Mouse (Mus musculus): ENCODE results near the gene Prkar1b.

The Prkar1b gene

DNA sequence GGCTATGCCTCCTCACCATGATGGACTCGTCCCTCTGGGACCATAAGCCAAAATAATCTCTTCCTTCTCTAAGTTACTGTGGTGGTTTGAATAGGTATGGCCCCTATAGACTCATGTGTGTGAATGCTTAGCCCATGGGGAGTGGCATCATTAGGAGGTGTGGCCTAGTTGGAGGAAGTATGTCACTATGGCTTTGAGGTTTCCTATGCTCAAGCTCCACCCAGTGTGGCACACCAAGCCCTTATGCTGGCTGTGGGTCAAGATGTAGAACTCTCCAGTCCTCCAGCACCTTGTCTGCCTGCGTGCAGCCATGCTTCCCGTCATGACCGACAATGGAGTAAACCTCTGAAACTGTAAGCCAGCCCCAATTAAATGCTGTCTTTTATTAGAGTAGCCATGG, 4.1 kb downstream of the Prkar1b start:
- no peak for DNase-seq

DNA sequence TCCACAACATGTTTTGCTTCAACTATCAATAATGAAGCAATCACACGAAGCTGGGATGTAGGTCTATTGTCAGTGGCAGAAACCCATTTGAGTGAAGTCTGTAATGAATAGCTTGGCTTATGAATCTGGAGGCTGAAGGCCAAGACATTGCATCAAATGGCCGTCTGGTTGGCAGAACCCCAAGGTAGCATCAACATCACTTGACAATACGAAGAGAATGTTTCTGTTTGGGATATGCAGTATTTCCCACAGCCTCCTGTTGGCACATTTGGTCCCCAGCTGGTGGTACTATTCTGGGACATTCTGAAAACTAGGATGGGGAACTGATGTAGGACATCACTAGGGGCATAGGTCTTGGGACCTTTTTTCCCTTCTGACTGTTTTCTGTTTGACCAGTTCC, 5.9 kb downstream of the Prkar1b start:
- DNase-seq, result no peak

DNA sequence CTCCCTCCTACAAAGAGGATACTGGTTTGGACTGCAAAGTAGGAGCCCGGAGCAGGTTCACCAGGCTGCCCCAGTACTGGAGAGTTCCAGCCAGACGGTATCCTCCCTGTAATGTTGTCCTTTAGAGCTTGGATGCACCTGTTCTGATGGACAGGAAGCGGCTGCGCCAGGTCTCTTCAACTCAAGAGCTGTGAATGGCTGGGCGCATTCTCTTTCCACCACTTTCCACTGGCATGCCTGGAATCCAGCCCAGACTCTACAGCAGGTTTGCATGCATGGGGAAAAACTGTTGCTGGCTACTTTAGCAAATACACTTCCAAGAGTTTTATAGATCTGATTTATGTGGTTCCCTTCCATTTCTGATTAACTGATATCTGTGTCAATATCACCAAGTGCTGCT, 8.5 kb downstream of the Prkar1b start:
- DNase-seq, result no peak

DNA sequence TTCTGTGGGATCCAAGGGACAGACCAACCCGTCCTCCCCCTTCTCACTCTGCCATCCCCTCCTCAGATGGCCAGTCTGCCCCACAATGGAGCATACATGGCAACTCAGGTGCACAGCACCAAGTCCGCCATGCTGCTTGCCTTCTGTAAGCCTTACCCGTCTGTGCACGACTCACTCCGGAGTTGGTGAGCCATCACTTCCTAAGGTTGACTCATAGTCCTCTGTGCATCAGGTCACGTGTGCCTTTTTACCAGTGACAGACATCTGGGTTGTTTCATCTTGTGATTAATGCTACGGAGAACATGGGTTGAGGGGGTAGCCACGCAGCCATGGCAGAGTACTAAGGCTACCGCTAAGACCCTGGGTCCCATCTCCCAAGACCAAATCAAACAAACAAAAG, 9.2 kb downstream of the Prkar1b start:
- no peak for DNase-seq

DNA sequence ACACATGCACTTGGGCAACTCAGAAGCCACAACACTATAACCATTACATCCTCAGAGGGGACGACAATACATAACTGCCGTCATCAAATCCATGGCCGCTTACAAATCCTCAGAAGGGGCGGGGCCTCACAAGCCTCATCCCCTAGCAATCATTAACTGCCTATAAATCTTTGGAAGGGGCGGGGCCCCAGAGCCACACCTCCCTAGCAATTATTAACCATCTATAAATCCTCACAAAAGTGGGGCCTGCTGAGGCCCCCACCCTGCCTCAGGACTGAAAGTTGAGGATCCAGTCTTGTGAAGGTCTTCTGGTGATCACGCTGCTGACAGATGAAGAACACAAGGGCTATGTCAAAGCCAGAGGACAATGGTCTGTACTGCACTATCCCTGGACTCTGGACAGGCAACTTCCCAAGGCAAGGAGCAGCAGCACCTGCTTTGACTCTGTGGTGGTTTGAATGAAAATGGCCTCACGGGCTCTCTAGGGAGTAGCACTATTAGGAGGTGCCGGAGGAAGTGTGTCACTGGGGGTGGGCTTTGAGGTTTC, 10.8 kb downstream of the Prkar1b start:
- no peak for DNase-seq

DNA sequence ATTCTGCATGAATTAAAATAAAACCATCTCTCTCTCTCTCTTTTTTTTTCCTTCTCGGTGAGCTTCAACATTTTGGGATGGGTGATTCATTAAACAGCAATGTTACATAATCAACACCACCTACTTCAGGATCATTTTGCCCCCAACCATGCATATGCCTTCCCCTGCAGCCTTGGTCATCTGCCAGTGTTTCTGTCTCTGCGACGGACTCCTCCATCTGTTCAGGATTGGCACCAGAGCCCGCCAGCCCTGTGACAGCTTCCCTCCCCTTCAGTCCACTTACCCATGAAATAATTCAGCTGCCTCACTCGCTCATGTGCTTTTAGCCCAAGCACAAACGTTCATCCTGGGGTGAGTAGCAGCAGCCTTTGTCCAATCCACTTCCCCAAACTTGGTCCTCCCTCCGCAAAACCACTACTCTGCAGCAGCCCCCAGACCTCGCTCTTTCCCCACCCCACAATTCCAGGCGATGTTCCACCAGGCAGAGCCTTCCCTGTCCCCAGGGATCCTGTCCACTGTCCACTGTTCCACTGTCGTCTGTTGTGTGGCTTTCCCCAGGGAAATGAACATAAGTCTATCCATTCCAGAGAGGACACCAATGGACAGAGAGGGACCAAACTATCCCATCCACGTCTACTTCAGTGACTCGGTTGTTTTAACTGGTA, 11.4 kb downstream of the Prkar1b start:
- no peak for DNase-seq

DNA sequence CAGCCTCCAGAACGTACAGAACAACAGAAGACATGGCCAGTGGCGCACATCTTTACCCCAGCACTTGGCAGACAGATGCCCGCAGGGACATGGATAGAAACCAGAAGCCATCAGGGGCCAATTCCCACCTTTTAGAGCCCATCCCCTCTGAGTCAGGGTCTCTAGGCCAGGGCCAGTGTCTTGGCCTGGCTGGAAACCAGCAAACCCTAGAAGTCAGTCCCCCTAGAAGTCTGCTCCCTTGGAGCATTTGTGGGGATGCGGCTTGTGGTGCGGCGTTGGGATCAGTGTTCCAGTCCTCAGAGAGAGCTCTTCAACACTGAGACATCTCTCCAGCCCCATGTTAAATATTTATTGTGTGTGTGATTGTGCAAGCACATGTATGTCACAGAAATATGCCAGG, 12.6 kb downstream of the Prkar1b start:
- no peak for DNase-seq

DNA sequence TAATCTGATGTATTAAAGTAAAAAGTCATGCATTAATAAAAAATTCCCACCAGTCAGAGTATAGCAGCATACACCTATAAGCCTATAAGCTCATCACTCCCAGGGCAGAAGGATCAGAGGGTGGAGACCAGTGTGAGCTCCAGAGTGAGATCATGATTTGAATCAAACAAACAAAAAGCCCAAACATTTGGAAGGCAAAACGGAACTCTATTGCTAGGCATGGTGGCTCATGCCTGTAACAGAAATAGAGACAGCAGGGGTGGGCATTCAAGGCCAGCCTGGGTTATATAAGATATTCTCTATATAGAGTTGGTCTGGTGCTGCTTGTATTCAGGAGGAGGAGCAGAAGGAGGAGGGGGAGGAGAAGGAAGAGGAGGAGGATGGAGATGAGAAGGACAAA, 13.5 kb downstream of the Prkar1b start:
- DNase-seq, result no peak

DNA sequence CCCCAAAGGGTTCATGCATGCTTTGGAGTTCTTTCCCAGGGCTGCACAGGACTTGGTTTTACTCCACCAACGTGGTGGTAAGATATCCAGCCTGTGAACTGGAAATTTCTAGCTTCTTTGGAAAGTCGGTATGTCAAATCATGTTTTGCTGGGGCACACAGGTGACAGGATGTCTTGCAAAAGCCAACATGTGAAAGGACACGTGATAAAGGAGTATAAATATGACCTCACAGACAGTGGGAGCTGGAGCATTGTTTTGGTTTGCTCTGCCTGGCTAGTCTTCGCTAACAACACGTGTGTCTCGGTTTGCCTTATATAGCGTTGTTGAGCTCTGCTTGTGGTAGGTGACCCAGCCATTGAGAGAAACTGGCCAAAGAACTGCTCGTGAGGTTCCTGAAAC, 15.3 kb downstream of the Prkar1b start:
- no peak for DNase-seq

DNA sequence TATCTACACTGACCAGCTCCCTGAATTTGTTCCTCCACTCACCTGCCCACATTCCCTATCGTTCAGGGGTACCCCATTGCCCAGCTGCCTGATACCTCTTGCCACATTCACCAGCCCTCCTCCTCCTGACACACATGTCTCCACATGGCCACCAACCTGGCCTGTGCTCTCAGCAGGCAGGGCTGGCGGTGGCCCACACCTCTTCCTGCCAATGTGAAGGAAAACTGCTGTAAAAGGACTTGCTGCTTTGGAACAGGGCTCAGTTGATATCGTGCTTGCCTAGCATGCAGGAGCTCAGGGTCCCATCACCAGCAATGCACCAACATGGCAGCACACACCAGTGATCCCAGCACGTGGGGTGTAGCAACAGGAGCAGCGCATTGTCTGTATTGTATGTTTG, 19.4 kb downstream of the Prkar1b start:
- no peak for DNase-seq

DNA sequence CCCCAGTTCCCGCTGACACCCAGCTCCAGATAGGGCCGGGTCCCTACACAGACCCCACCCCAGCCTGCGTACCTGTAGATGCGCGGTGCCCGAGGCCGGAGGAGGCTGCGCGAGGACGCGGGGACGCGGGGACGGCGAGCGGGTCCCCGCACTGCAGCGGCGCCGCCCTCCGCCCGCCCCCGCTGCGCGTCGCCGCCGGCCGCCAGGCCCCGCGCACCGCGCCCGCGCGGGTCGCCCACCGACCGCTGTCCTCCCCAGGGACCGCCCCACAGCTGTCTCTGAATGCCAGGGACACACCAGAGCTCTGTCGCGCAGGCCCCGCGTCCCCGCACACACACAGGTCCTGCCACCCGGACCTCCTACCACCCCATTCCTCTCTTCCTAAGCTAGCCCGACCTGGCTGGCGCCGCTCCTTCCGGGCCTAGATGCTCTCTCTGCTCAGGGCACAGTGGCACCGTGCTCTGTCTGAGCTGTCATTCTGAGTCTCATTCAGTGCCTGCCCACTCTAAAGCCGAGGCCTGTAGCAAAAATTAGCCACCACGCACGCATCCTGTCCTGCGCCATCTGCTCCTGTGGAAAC, 20.1 kb downstream of the Prkar1b start:
- no peak for DNase-seq

DNA sequence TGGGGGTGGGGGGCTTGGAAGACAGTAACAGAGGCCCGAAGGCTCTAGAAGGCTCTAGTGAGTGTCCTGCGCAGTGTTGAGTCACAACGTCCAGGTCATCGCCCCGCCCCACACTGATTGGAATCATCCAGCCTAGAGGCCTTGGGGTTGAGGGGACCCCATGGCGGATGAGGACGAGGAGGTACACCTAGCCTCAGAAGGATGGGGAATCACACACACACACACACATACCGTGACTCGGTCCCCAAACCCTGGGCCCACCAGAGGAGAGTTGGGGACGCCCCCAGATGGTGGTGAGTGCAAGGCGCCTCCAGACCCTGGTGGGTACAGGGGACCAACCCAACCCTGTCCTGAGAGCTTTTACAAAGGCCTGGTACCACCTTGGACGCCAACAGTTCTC, 20.7 kb downstream of the Prkar1b start:
- DNase-seq, result no peak

DNA sequence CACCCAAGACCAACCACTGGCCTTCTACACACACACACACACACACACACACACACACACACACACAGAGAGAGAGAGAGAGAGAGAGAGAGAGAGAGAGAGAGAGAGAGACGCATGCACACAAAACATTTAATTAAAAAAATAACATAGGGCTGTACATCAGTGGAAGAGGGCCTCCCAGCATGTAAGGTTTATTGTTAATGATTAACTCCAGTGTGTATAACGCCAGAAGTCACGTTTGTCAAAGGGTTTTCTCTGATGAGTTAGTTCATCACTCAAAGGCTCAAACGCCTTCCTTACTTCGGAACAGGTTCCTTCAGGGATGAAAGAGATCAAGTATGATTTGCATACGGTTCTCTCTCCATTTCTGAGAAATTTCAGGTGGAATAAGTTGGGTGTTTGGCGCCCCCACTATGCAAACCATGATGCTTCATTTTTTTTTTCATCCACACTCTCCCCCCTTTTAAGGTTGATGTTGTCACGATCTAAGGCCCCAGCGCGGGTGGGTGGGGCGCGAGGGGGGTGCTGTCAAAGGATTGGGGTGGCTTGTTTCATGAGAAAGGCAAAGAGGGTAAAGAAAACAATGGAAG, 21.2 kb downstream of the Prkar1b start:
- no peak for DNase-seq

DNA sequence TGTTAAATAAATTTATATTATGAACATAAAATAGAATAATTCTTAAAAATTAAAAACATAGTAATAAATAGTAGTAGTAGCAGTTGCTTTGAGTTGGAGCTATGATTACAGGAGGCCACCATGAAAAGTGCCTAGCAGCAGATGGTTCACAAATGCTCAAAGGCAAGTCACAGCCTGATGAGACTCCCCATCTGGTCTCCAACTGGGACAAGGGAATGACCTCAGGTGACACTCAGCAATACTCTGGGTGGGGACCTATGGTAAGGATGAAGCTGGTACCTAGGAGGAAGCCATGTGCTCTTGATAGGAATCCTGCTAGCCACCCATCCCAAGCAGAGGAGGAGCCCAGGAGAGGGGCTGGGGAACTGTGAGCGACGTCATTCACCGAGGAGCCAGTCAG, 24.1 kb downstream of the Prkar1b start:
- no peak for DNase-seq

DNA sequence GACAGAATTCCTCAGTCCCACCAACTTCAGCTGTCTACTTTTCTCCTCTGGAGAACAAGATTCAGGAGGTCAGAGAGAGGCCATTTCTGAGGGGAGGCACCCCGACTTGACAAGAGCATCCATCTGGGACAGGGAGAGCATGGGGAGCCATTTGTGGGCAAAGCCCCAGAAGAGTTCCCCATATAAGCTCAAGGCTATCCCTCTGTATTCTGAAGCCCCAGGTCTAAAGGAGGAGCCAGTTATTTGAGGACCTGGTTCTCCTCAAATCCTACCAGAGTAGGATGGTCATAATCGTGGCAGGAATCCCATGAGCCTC, 30.9 kb downstream of the Prkar1b start:
- DNase-seq, result no peak

DNA sequence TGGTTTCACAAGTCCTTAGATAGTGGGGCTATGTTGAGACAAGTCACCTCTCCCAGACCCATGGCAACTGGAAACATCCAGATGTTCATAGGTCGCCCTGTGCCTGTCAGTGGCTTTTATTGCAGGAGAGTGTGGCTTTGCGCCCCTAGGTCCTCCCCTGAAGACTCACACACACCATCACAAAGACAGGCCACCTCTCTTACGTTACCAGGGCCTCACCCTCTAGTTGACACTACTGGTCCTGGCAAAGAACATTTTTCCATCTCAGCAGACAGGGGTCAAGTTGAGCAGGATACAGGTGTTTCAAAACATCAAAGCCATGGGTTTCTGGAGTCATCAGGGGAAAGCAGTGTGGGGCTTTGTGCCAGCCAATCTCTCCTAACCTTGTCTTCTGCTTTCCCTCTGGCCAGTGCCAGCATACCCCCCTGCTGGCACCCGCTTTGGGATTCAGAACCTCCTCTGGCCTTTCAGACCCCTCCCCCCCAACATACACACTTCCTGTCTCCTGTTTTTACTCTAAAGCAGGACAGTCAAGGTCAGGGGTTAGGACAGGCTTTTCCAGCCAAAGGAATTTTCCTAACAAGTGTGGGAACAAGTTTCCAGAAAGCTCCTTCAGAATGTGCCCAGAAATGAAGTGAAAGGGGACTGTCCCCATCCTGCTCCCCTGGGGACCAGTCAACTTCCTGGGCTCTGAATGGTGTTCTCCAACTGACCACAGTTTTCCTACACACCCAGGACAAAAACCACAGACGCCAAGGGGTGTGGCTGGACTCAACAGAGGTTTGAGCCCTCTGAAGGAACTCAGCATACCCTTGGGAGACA, 31.5 kb downstream of the Prkar1b start:
- peak; percentile 13 for DNase-seq

DNA sequence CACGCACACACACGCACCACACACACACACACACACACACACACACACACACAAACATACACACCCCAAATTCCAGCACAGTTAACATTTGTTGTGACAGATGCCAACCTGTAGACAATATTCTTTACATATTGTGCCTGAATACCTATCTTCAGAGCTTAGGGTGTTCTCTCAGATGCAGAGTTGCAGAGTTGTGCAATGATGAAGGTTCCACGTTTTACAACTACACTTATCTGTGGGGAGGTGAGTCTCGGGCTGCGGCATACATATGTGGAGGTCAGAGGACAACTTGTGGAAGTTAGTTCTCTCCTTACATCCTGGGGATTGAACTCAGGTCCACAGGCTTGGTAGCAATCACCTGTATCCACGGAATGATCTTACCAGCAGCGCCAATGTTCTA, 34.3 kb downstream of the Prkar1b start:
- DNase-seq, result no peak

DNA sequence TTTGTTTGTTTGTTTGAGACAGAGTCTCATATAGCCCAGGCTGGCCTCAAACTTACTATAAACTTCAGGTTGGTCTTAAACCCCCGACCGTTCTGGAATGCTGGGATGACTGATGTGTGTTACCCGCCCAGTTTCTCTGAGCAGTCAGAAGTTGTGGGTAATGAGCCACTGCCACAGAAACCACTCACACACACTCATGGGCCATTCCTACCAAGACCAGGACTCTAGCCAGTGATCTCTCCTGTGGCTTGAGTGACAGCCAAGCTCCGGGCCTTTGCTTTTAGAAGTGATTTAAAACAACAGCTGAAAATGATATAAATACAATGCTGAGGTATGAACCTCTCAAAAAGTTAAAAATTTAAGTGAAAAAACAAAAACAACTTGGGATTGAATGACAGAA, 34.9 kb downstream of the Prkar1b start:
- DNase-seq, result no peak

DNA sequence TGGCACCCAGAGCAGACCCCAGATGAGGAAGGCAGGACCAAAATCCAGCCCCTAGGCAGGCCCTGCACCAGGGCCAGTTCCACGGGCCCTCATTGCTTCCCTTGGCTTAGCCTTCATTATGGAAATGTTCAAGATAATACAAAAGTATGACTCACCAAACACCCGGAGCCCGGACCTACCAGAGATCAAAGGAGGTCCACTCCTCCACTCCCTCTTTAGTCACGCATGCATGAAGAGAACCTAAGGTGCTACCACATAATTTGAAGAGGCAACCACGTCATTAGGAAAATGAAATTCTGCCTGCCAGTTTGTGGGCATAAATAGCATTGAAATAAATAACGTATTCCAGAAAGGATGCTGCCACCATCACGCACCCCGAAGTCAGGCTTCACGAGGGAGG, 37.4 kb downstream of the Prkar1b start:
- no peak for DNase-seq

DNA sequence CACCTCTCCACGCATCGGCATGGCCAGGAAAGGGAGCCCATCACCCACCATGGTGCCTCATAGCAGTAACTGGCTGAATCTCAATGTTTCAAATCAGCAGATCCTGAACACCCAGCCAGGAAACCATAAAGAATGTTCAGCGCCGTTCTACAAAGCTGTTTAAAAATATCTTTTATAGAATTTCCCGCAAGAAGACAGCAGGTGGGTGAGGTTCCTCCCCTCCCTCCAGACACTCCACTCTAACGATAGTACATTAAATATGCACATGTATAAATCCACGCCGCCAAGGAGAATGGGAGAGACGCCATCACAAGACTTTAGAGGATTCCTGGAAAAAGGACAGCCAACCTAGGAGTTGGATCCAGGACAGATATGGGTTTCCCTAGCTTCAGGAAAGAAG, 37.8 kb downstream of the Prkar1b start:
- DNase-seq, result no peak

DNA sequence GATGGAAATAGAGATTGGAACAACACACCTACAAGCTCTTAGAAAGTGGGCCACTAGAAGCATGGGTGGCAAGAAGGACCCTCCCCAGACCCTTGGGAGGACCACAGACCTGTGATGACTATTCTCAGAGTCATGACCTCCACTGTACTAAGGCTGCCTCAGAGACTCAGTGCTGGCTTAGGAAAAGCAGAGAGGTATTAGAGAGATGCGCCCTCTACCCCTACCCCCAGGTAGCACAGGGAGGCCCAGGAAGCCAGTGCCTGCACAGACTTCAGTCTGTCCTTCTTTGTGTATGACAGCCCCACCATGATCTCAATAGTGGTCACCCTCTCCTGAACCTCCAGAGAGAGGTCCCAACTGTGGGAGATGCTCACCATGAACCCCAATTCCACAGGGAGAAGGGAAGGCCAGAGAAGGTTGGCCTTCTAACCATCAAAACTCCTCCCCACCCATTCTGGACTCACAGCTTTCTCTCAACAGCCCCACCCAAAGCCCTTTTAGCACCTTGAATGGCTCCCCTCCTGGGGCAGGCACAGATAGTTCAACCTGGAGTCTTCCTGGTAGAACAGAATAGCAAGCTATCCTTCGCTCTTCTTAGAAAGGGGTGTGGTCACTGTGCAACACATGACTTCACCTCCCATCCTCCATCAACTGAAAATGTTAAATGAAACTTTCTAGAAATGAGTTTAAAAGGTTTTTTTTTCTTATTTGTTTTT, 39.5 kb downstream of the Prkar1b start:
- no peak for DNase-seq

DNA sequence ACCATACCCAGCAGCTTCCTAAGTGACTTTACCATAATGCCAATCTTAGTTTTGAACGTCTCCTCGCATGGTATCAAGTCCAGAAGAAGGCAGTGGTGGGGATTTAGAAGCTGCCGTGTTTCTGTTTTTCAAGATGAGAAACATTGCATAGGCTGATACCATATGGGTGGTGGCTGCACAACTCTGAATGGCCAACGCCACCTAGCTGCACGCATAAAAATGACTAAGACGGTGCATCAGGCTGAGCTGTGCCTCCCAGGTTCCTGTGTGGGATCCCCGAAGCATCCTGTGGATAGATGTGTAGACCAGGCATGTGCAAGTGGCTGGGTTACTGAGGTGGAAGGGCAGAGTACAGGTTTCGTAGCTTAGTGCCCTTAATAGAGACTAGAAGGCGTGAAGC, 42.0 kb downstream of the Prkar1b start:
- no peak for DNase-seq

DNA sequence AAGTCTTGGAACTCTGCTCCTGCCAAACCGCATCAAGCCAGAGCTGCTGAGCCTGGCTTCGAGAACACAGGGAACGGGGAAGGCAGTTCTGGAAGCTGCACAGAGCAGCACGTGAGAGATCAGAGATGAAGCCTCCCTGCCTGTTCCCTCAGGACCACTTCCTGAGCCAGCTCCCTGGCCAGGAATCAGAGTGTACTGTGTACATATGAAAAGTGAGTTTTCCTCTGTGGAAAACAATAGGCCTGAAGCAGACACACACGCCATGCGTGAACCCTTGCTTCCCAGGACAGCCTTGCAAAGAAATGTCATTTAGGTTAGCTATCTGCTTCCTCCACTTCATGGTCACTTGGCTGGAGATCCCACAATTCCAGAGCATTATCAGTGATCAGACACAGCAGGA, 48.0 kb downstream of the Prkar1b start:
- DNase-seq, result no peak
